8 mouse cellular contexts compared by ENCODE assay signal in the genomic region with DNA sequence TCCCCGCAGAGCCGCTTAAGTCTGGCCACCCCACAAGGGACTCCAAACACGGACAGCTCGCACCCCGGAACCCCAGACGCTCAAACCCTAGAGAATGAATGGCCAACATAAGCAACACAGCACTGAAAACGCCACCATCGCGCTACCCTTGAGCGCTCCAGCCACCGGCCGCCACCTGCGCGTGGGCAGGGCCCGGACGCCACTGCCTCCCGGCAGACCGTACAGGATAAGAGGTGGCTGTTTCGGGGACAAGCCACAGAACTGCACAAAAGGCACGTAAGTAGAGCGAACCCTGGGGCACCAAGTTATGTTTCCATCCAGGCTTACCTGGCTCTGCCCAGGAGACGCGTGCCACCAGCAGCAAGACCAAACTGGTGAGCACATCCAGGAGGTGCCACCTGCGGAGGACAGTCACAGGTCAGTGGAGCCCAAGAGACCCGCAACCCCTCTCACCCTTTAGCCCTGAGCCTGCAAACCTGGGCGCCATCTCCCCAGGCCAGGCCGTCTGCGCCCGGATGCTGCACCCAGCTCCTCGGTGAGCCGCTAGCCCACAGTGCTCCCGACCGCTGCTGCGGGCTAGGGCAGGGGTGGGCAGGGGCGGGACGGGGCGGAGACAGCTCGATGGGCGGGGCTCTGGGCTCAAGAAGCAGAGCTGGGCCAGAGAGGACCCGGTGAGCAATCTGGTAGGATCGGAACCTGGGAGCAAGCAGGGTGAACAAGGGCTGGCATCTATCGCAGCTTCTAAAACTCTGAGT. TPM values are rescaled to one million over a fixed set of nuclear protein-coding genes. Genes with fewer than 3 reads are reported as not detected.
DNase-seq lines count a peak whose midpoint lies in the region; ATAC-seq and TF ChIP-seq lines count a peak whose summit lies in the region.

Gene Col18a1 (minus strand): TSS at position 586 of the 755 bp plus-strand sequence.

- DNase-seq in thymus, postnatal 4 days: peak; percentile 35
- no peak for DNase-seq in thymus, postnatal 36 days
- peak; percentile 82 for DNase-seq in hindbrain, embryonic 10.5 days (ENCODE audit: low spot score)
- no peak for DNase-seq in T-cell, adult 2 months (ENCODE audit: low spot score)

- peak within 1 kb of the TSS; percentile 76 for H3K27ac ChIP-seq in embryonic facial prominence, embryonic 12.5 days
- peak within 1 kb of the TSS; percentile 96 for H3K27ac ChIP-seq in hindbrain, embryonic 10.5 days
- peak within 1 kb of the TSS; percentile 65 for H3K27ac ChIP-seq in limb, embryonic 13.5 days

- H3K79me2 ChIP-seq in myocyte (ENCODE audit: control insufficient read depth, insufficient read depth): peaks cover 52% of the 10 kb centered on the region

- peak within 1 kb of the TSS; percentile 32 for H3ac ChIP-seq in myocyte (ENCODE audit: control insufficient read depth, insufficient read length)

- peaks cover 13% of the 10 kb centered on the region for H3K27me3 ChIP-seq in embryonic facial prominence, embryonic 12.5 days
- peaks cover 18% of the 10 kb centered on the region for H3K27me3 ChIP-seq in hindbrain, embryonic 10.5 days (ENCODE audit: insufficient read depth, poor library complexity, severe bottlenecking)
- H3K27me3 ChIP-seq in limb, embryonic 13.5 days: peaks cover 23% of the 10 kb centered on the region
- H3K27me3 ChIP-seq in myocyte (ENCODE audit: control insufficient read depth, insufficient read depth, insufficient read length): no peaks in the 10 kb centered on the region

- peak within 1 kb of the TSS; percentile 82 for H3K4me2 ChIP-seq in embryonic facial prominence, embryonic 12.5 days (replicated peaks)
- H3K4me2 ChIP-seq in limb, embryonic 13.5 days (replicated peaks): peak within 1 kb of the TSS; percentile 98
- peak within 1 kb of the TSS; percentile 79 for H3K4me2 ChIP-seq in myocyte (ENCODE audit: low read depth)

- peaks cover 27% of the 10 kb centered on the region for H3K4me1 ChIP-seq in embryonic facial prominence, embryonic 12.5 days
- peaks cover 64% of the 10 kb centered on the region for H3K4me1 ChIP-seq in hindbrain, embryonic 10.5 days (replicated peaks)
- peaks cover 37% of the 10 kb centered on the region for H3K4me1 ChIP-seq in limb, embryonic 13.5 days

- peak; percentile 96 for TF ChIP-seq POLR2A in myocyte (IDR thresholded peaks at IDR 0.05; ENCODE audit: insufficient read length, low read depth)

- H3K36me3 ChIP-seq in embryonic facial prominence, embryonic 12.5 days: no peaks in the 10 kb centered on the region
- H3K36me3 ChIP-seq in hindbrain, embryonic 10.5 days: no peaks in the 10 kb centered on the region
- H3K36me3 ChIP-seq in limb, embryonic 13.5 days: no peaks in the 10 kb centered on the region
- H3K36me3 ChIP-seq in myocyte (ENCODE audit: control insufficient read depth, insufficient read depth): peaks cover 8% of the 10 kb centered on the region

- no peaks in the 10 kb centered on the region for H3K9me3 ChIP-seq in embryonic facial prominence, embryonic 12.5 days
- H3K9me3 ChIP-seq in hindbrain, embryonic 10.5 days: no peaks in the 10 kb centered on the region
- H3K9me3 ChIP-seq in limb, embryonic 13.5 days: no peaks in the 10 kb centered on the region

- H3K9ac ChIP-seq in embryonic facial prominence, embryonic 12.5 days: peak within 1 kb of the TSS; percentile 47
- H3K9ac ChIP-seq in limb, embryonic 13.5 days: peak within 1 kb of the TSS; percentile 67

- 1% methylated on average over 42 of the region's 42 CpGs for WGBS in embryonic facial prominence, embryonic 12.5 days
- WGBS in hindbrain, embryonic 10.5 days: under 1% methylated on average over 42 of the region's 42 CpGs
- 2% methylated on average over 42 of the region's 42 CpGs for WGBS in limb, embryonic 13.5 days

- peak; percentile 72 for ATAC-seq in embryonic facial prominence, embryonic 12.5 days (ENCODE audit: insufficient number of reproducible peaks, insufficient read depth, low FRiP score, low TSS enrichment)
- ATAC-seq in limb, embryonic 13.5 days (ENCODE audit: low FRiP score, low read depth): peak; percentile 77
- ATAC-seq in frontal cortex, adult (ENCODE audit: low TSS enrichment): no peak

- H3K4me3 ChIP-seq in embryonic facial prominence, embryonic 12.5 days: peak within 1 kb of the TSS; percentile 44
- H3K4me3 ChIP-seq in hindbrain, embryonic 10.5 days: peak within 1 kb of the TSS; percentile 78
- peak within 1 kb of the TSS; percentile 56 for H3K4me3 ChIP-seq in limb, embryonic 13.5 days
- H3K4me3 ChIP-seq in myocyte: peak within 1 kb of the TSS; percentile 96

TF ChIP-seq in myocyte, 11 proteins besides CTCF, POLR2A, EP300 and RAD21:
- TF ChIP-seq POLR2AphosphoS2 (IDR thresholded peaks at IDR 0.05; ENCODE audit: insufficient read length, low read depth) (peak; percentile 93), REST (IDR thresholded peaks at IDR 0.05; ENCODE audit: insufficient read depth, insufficient read length) (no peak)

RNA-seq across cellular contexts. Expression of gene Col18a1, which starts in this region (rescaled TPM):
- polyA plus RNA-seq in embryonic facial prominence, embryonic 12.5 days (2016; fragmentation: Nextera tagmentation; extraction: Ambion mirVana): 122 and 127 TPM in 2 replicates
- polyA plus RNA-seq in hindbrain, embryonic 10.5 days (2016; fragmentation: Nextera tagmentation; extraction: Ambion mirVana): 147 and 167 TPM in 2 replicates
- 79.0 and 87.8 TPM in 2 replicates for polyA plus RNA-seq in limb, embryonic 13.5 days (2015; fragmentation: Nextera tagmentation; extraction: Ambion mirVana)
- 402 TPM for polyA plus RNA-seq in myocyte (2012; fragmentation: generic; extraction: Trizol)

Comparison
In these comparisons a context has a peak if more than half of its experiments do, and no peak if none do; other contexts are left out.
1. DNase-seq: peak in thymus, postnatal 4 days (single experiment) and hindbrain, embryonic 10.5 days (single experiment); none in thymus, postnatal 36 days (0 of 2) and T-cell, adult 2 months (single experiment).
2. H3K4me3 ChIP-seq: peak in every context shown above with its lines; median percentile 96 in myocyte; 78 in hindbrain, embryonic 10.5 days; 56 in limb, embryonic 13.5 days; 44 in embryonic facial prominence, embryonic 12.5 days.
3. Peak in every context shown above with its lines, with median percentiles within 50 percentile points of each other: H3K27ac ChIP-seq and H3K4me2 ChIP-seq.